Mouse (Mus musculus): ENCODE measurements at regions not wholly inside any gene's neighbourhood (a gene's known extent, or its start where the extent isn't known, plus 50 kb on each side); places are given as distances from the start of the nearest gene placed in this dataset.
A peak's percentile ranks its signal among the peaks of the same experiment; 100 is the strongest.

DNA sequence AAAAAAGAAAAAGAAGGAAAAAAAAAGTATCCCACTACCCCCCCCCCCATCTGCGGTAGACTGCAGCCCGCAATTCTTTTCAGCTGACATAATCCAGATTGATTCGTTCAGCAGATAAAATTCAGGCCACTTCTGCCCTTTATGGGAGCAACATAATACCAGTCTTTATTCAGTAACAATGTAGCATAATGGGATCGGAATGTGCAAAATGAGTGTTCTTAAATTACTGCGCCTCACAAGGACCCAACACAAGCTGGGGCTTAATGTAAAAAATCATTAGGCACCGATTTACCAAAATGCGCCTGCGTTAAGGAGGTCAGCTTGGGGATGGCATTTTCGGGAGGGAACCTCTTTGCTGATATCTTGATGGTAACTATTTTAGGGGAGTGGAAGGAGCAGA lies 409.2 kb downstream of the Zfp536 start:
- no peaks in the 10 kb centered on the region for H3K36me3 ChIP-seq
- H3K4me2 ChIP-seq = no peak overlapping the region
- no peaks in the 10 kb centered on the region for H3K9me3 ChIP-seq
- no peak overlapping the region for H3K4me3 ChIP-seq
- H3K27me3 ChIP-seq = peaks cover 7% of the 10 kb centered on the region; the same call in 1 of the 2 replicates
- no peak overlapping the region for H3K9ac ChIP-seq
- no peak for ATAC-seq (ENCODE audit: insufficient number of reproducible peaks, insufficient read depth, low FRiP score, low TSS enrichment, low read depth)
- H3K27ac ChIP-seq = 0 out of 2 replicates have a peak overlapping the region, but pooled peaks have one; percentile 7
- WGBS = 9% methylated on average over 9 of the region's 9 CpGs
- peaks cover 30% of the 10 kb centered on the region for H3K4me1 ChIP-seq

- WGBS = 87% methylated on average over 19 of the region's 19 CpGs
- H3K36me3 ChIP-seq = no peaks in the 10 kb centered on the region
- ATAC-seq (ENCODE audit: insufficient number of reproducible peaks, insufficient read depth, low FRiP score, low TSS enrichment, low read depth) = no peak
Observed at GRCm38 (mm10) chr7:37366006-37366405, 407.4 kb downstream of the Zfp536 start.

GRCm38 (mm10) chr7:37369698-37370097 lies 403.7 kb downstream of the Zfp536 start:
- Histone ChIP-seq H3K4me2 (no peak overlapping the region), H3K4me3 (no peak overlapping the region), H3K27ac (no peak overlapping the region), H3K9me3 (no peaks in the 10 kb centered on the region), H3K4me1 (peaks cover 2% of the 10 kb centered on the region; the same call in 1 of the 2 replicates), H3K9ac (no peak overlapping the region), H3K27me3 (peaks cover 11% of the 10 kb centered on the region), H3K36me3 (no peaks in the 10 kb centered on the region)
- no peak for ATAC-seq (ENCODE audit: insufficient number of reproducible peaks, insufficient read depth, low FRiP score, low TSS enrichment, low read depth)
- 39% methylated on average over 4 of the region's 4 CpGs for WGBS

More at GRCm38 (mm10) chr7:37366006-37366405, 407.4 kb downstream of the Zfp536 start:
- H3K27me3 ChIP-seq = peaks cover 7% of the 10 kb centered on the region; the same call in 1 of the 2 replicates
- peaks cover 30% of the 10 kb centered on the region for H3K4me1 ChIP-seq
- no peak overlapping the region for H3K4me3 ChIP-seq
- no peak overlapping the region for H3K4me2 ChIP-seq
- H3K9ac ChIP-seq = no peak overlapping the region
- no peak overlapping the region for H3K27ac ChIP-seq
- no peaks in the 10 kb centered on the region for H3K9me3 ChIP-seq

DNA sequence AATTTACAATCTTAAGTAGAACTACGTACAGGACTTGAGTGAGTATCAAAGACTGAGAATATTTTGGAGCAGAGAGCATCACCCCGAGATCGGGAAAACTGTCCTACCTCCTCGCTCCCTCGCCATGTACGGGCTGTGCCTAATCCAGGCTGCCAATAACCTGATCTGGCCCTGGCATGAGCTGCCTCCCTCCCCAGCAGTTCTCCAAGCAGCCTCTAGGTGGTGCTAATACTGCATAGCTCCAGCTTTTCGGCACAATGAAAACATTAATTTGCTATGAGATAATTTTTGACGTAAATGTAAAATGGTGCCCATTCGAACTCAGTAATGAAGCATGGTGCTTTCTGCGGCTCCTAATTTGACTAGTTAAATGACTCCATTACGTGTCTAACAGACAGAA lies 399.6 kb downstream of the Zfp536 start:
- peak overlapping the region; percentile 21; the same call in 1 of the 2 replicates for H3K4me3 ChIP-seq
- H3K4me1 ChIP-seq = peaks cover 19% of the 10 kb centered on the region
- no peaks in the 10 kb centered on the region for H3K9me3 ChIP-seq
- H3K36me3 ChIP-seq = no peaks in the 10 kb centered on the region
- peak overlapping the region; percentile 51 for H3K4me2 ChIP-seq
- no peak overlapping the region for H3K9ac ChIP-seq
- WGBS = 8% methylated on average over 11 of the region's 11 CpGs
- ATAC-seq (ENCODE audit: insufficient number of reproducible peaks, insufficient read depth, low FRiP score, low TSS enrichment, low read depth) = no peak
- H3K27ac ChIP-seq = no peak overlapping the region
- peaks cover 34% of the 10 kb centered on the region for H3K27me3 ChIP-seq

DNA sequence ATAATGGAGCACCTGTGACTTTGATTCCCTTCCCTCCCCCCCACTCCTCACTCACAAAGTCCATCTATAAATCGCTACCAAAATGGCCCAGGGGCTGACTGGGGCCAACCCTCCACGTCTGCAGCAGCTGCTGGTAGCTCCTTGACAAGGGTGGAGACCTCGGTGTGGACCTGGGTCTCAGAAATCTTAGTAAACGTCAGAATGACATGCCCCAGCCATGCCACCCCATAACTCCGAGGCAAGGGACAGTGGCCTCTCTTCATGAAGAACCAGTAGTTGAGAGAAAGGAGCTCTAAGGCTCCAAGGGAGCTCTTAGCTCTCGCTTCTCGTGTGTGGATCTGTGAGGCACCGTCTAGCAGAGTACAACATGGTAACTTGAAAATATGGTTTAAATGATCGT lies 398.4 kb downstream of the Zfp536 start:
- no peaks in the 10 kb centered on the region for H3K36me3 ChIP-seq
- no peak for ATAC-seq (ENCODE audit: insufficient number of reproducible peaks, insufficient read depth, low FRiP score, low TSS enrichment, low read depth)
- H3K27ac ChIP-seq = no peak overlapping the region
- H3K4me2 ChIP-seq = peak overlapping the region; percentile 29
- peaks cover 38% of the 10 kb centered on the region for H3K27me3 ChIP-seq
- 25% methylated on average over 9 of the region's 9 CpGs for WGBS
- H3K4me3 ChIP-seq = no peak overlapping the region
- peaks cover 19% of the 10 kb centered on the region for H3K4me1 ChIP-seq
- no peaks in the 10 kb centered on the region for H3K9me3 ChIP-seq
- no peak overlapping the region for H3K9ac ChIP-seq

GRCm38 (mm10) chr7:37375591-37375990 lies 397.9 kb downstream of the Zfp536 start:
- peaks cover 38% of the 10 kb centered on the region for H3K27me3 ChIP-seq
- H3K4me1 ChIP-seq = peaks cover 19% of the 10 kb centered on the region
- H3K27ac ChIP-seq = no peak overlapping the region
- H3K36me3 ChIP-seq = no peaks in the 10 kb centered on the region
- WGBS = 26% methylated on average over 11 of the region's 11 CpGs
- H3K4me3 ChIP-seq = no peak overlapping the region
- no peak for ATAC-seq (ENCODE audit: insufficient number of reproducible peaks, insufficient read depth, low FRiP score, low TSS enrichment, low read depth)
- no peak overlapping the region for H3K9ac ChIP-seq
- H3K9me3 ChIP-seq = no peaks in the 10 kb centered on the region
- peak overlapping the region; percentile 29; the same call in 1 of the 2 replicates for H3K4me2 ChIP-seq

- Histone ChIP-seq H3K4me1 (peaks cover 19% of the 10 kb centered on the region), H3K27ac (no peak overlapping the region), H3K9me3 (no peaks in the 10 kb centered on the region), H3K36me3 (no peaks in the 10 kb centered on the region), H3K4me2 (no peak overlapping the region), H3K27me3 (peaks cover 38% of the 10 kb centered on the region), H3K4me3 (no peak overlapping the region), H3K9ac (no peak overlapping the region)
- no peak for ATAC-seq (ENCODE audit: insufficient number of reproducible peaks, insufficient read depth, low FRiP score, low TSS enrichment, low read depth)
- WGBS = 4% methylated on average over 6 of the region's 6 CpGs
Observed at GRCm38 (mm10) chr7:37376207-37376606, 397.2 kb downstream of the Zfp536 start.

GRCm38 (mm10) chr7:37377889-37378521 lies 395.4 kb downstream of the Zfp536 start:
- H3K4me3 ChIP-seq = no peak overlapping the region
- no peak overlapping the region for H3K27ac ChIP-seq
- WGBS = 28% methylated on average over 19 of the region's 19 CpGs
- H3K9ac ChIP-seq = no peak overlapping the region
- H3K4me1 ChIP-seq = peaks cover 19% of the 10 kb centered on the region
- H3K27me3 ChIP-seq = peaks cover 32% of the 10 kb centered on the region
- no peaks in the 10 kb centered on the region for H3K9me3 ChIP-seq
- no peaks in the 10 kb centered on the region for H3K36me3 ChIP-seq
- peak overlapping the region; percentile 46 for H3K4me2 ChIP-seq
- peak; percentile 41; the same call in 1 of the 2 replicates for ATAC-seq (ENCODE audit: insufficient number of reproducible peaks, insufficient read depth, low FRiP score, low TSS enrichment, low read depth)

GRCm38 (mm10) chr7:37387871-37388270 lies 385.6 kb downstream of the Zfp536 start:
- H3K36me3 ChIP-seq = no peaks in the 10 kb centered on the region
- H3K4me1 ChIP-seq = 0 out of 2 replicates have a peak, but pooled peaks cover 4% of the 10 kb centered on the region
- H3K27me3 ChIP-seq = no peaks in the 10 kb centered on the region
- H3K4me2 ChIP-seq = no peak overlapping the region
- no peak for ATAC-seq (ENCODE audit: insufficient number of reproducible peaks, insufficient read depth, low FRiP score, low TSS enrichment, low read depth)
- H3K9ac ChIP-seq = no peak overlapping the region
- no peak overlapping the region for H3K4me3 ChIP-seq
- WGBS = 93% methylated on average over 8 of the region's 8 CpGs
- H3K27ac ChIP-seq = no peak overlapping the region
- H3K9me3 ChIP-seq = no peaks in the 10 kb centered on the region

DNA sequence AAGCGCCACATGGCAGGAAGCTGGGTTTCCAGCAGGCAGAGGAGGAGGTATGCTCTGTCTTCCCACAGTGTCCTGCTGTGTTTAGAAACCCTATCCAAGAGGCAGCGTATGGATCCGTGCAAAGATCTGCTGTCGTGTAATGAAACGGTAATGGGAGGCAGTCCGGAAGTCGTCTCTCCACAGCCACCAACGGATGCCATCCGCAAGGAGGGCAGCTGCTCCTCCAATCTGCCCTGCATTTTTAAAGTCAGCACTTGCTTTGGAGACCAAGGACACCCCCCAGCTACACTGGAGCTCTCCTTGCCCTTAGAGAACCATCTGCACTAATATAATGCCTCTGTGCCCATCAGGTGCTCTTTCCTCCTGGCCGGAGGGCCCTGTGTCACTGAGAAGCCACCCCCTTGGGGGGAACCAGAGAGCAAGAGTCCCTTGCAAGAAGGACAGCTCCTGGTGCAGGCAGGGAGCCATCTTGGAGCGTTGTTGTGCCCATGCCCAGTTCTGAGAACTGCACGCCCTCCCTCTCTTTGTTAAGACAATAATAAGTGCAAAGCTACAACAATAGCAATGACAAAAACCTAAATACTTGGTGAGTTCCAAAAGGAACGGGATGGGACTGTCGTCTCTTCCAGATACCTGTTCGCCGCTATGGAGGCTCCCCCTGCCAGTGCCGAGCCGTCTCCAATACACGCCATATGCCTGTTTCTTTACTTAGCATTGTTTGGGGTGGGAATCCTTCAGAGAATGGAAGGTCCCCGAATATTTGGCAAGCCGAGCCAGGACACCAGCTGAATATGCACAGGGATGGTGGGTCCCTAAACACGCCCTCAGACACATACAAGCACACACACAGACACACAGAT lies 384.4 kb downstream of the Zfp536 start:
- Histone ChIP-seq H3K27me3 (no peaks in the 10 kb centered on the region), H3K9ac (no peak overlapping the region), H3K4me3 (no peak overlapping the region), H3K36me3 (no peaks in the 10 kb centered on the region), H3K9me3 (no peaks in the 10 kb centered on the region), H3K27ac (no peak overlapping the region), H3K4me1 (0 out of 2 replicates have a peak, but pooled peaks cover 4% of the 10 kb centered on the region), H3K4me2 (no peak overlapping the region)
- WGBS = 68% methylated on average over 22 of the region's 22 CpGs
- no peak for ATAC-seq (ENCODE audit: insufficient number of reproducible peaks, insufficient read depth, low FRiP score, low TSS enrichment, low read depth)

- H3K27me3 ChIP-seq = peaks cover 5% of the 10 kb centered on the region; the same call in 1 of the 2 replicates
- H3K9me3 ChIP-seq = no peaks in the 10 kb centered on the region
- no peak overlapping the region for H3K4me2 ChIP-seq
- 82% methylated on average over 2 of the region's 2 CpGs for WGBS
- no peak overlapping the region for H3K27ac ChIP-seq
- ATAC-seq (ENCODE audit: insufficient number of reproducible peaks, insufficient read depth, low FRiP score, low TSS enrichment, low read depth) = no peak
- 0 out of 2 replicates have a peak, but pooled peaks cover 4% of the 10 kb centered on the region for H3K4me1 ChIP-seq
- H3K36me3 ChIP-seq = no peaks in the 10 kb centered on the region
- no peak overlapping the region for H3K9ac ChIP-seq
- no peak overlapping the region for H3K4me3 ChIP-seq
Observed at GRCm38 (mm10) chr7:37389703-37390087, 383.7 kb downstream of the Zfp536 start.

Data from embryonic facial prominence, embryonic 13.5 days (tissue).